Mouse (Mus musculus) heart, adult 2 months (tissue): ENCODE data around the gene Armc2. TPM values are rescaled to one million over a fixed set of nuclear protein-coding genes. Genes with fewer than 3 reads are reported as not detected.
A peak's percentile ranks its signal among the peaks of the same experiment; 100 is the strongest.

Source experiments
- DNase-seq, 2 experiments: peaks; one replicate each; pipeline ENCODE4 v3.0.0; 2021
- H3K27ac ChIP-seq: fragments of 200-600 bp; 2 replicates; pipeline ENCODE4 v1.8.1; 2022
- H3K27me3 ChIP-seq: fragments of 200-500 bp; 2 replicates; pipeline ENCODE4 v1.6.1; 2012; ENCODE audit warnings: mild to moderate bottlenecking, low read length, inconsistent platforms, mixed read lengths; ENCODE audit not compliant: control insufficient read depth, insufficient read depth
- H3K36me3 ChIP-seq: fragments of 200-500 bp; 2 replicates; pipeline ENCODE4 v1.6.1; 2012; ENCODE audit warnings: low read length, inconsistent platforms; ENCODE audit not compliant: control insufficient read depth, insufficient read depth
- H3K4me1 ChIP-seq: fragments of 200-500 bp; 2 replicates; pipeline ENCODE4 v1.6.1; 2011; ENCODE audit warnings: low read length; ENCODE audit not compliant: control insufficient read depth, insufficient read depth
- H3K4me3 ChIP-seq: fragments of 200-600 bp; 2 replicates; pipeline ENCODE4 v1.8.1; 2022
- H3K79me2 ChIP-seq: fragments of 200-500 bp; replicated peaks from 2 replicates; pipeline ENCODE4 v1.6.1; 2012; ENCODE audit warnings: mild to moderate bottlenecking, inconsistent platforms, low read length, moderate library complexity, mixed read lengths; ENCODE audit not compliant: control insufficient read depth, insufficient read depth
- H3K9ac ChIP-seq: fragments of 200-500 bp; 2 replicates; pipeline ENCODE4 v1.6.1; 2012; ENCODE audit warnings: low read depth, mild to moderate bottlenecking, control low read depth, inconsistent platforms, low read length, mixed read lengths
- CTCF ChIP-seq: fragments of 200-600 bp; IDR thresholded peaks from 2 replicates; pipeline ENCODE4 v1.8.1; 2022; ENCODE audit warnings: antibody characterized with exemption, mild to moderate bottlenecking, moderate library complexity
- EP300 ChIP-seq: fragments of 200-500 bp; IDR thresholded peaks from 2 replicates; pipeline ENCODE4 v1.6.1; 2011; ENCODE audit warnings: low read depth, low read length, control low read depth; ENCODE audit not compliant: insufficient read depth
- POLR2A ChIP-seq: fragments of 200-500 bp; IDR thresholded peaks from 2 replicates; pipeline ENCODE4 v1.6.1; 2011; ENCODE audit warnings: mild to moderate bottlenecking, low read depth, low read length, control low read depth; ENCODE audit not compliant: insufficient read depth
- WGBS: fragments of 180-500 bp; shearing (Covaris S2); methylation state at CpG from one replicate; pipeline ENCODE4 v1.1.7; 2018; 5-methylcytosine and 5-hydroxymethylcytosine counted together
- intact Hi-C: fragments of 180-260 bp; cut with DNase I; formaldehyde crosslinking; loops from one replicate; pipeline ENCODE4 v1.15.1; 2025
- polyA plus RNA-seq: library from polyadenylated mRNA; depleted of rRNA; stranded (reverse); fragments of >200 nt; gene quantifications from 2 replicates; pipeline ENCODE4 v1.2.3, GENCODE M21; 2012
- total RNA-seq, 2 experiments: library from RNA; stranded (reverse); gene quantifications; 2 replicates each; pipeline ENCODE4 v1.2.3; 2021

Gene Armc2
- total and polyA plus RNA-seq, 3 experiments, result 6.4 to 22.8 (median 16.7) TPM

- 60% methylated on average over 12 of the region's 12 CpGs for WGBS
- H3K36me3 ChIP-seq, result peaks cover 7% of the 10 kb centered on the region
- TF ChIP-seq POLR2A (peak; percentile 43; the same call in 1 of the 2 replicates), EP300 (0 out of 2 replicates have a peak, but pooled peaks have one; percentile 6), CTCF (no peak)
- peaks cover 21% of the 10 kb centered on the region for H3K4me1 ChIP-seq
- H3K9ac ChIP-seq, result peak overlapping the region; percentile 17
- H3K79me2 ChIP-seq, result no peaks in the 10 kb centered on the region
- H3K4me3 ChIP-seq, result peak overlapping the region; percentile 12; the same call in 1 of the 2 replicates
- peak; percentile 39 to 56 for DNase-seq
- no peaks in the 10 kb centered on the region for H3K27me3 ChIP-seq
- peak overlapping the region; percentile 98 for H3K27ac ChIP-seq
- intact Hi-C loops, result loop anchor here (2.0 kb wide), 2 partner anchors 39 to 101 kb away; no protein-coding TSS in a partner anchor
These were observed 86.3 kb downstream of the Armc2 start for GRCm38 (mm10) chr10:41931962-41932361.

GRCm38 (mm10) chr10:41930966-41931365, 87.3 kb downstream of the Armc2 start:
- DNase-seq, result no peak
- no peak overlapping the region for H3K4me3 ChIP-seq
- H3K9ac ChIP-seq, result no peak overlapping the region
- intact Hi-C loops, result no loop called here
- TF ChIP-seq POLR2A (no peak), CTCF (no peak)
- H3K4me1 ChIP-seq, result peaks cover 13% of the 10 kb centered on the region
- H3K79me2 ChIP-seq, result no peaks in the 10 kb centered on the region
- H3K27me3 ChIP-seq, result no peaks in the 10 kb centered on the region
- peak overlapping the region; percentile 98 for H3K27ac ChIP-seq
- 60% methylated on average over 4 of the region's 4 CpGs for WGBS
- H3K36me3 ChIP-seq, result peaks cover 6% of the 10 kb centered on the region

- no peak for DNase-seq
- Histone ChIP-seq H3K9ac (no peak overlapping the region), H3K27me3 (no peaks in the 10 kb centered on the region), H3K36me3 (no peaks in the 10 kb centered on the region), H3K27ac (no peak overlapping the region), H3K4me3 (no peak overlapping the region), H3K79me2 (no peaks in the 10 kb centered on the region), H3K4me1 (no peaks in the 10 kb centered on the region)
- TF ChIP-seq EP300 (no peak), CTCF (no peak), POLR2A (no peak)
- intact Hi-C loops, result no loop called here
- 79% methylated on average over 14 of the region's 14 CpGs for WGBS
These were observed 91.5 kb downstream of the Armc2 start for GRCm38 (mm10) chr10:41926726-41927125.

GRCm38 (mm10) chr10:41912290-41912994, 105.8 kb downstream of the Armc2 start:
- WGBS, result 92% methylated on average over 8 of the region's 8 CpGs
- intact Hi-C loops, result no loop called here
- no peak overlapping the region for H3K9ac ChIP-seq

GRCm38 (mm10) chr10:41908899-41909298, 109.3 kb downstream of the Armc2 start:
- Histone ChIP-seq H3K4me1 (no peaks in the 10 kb centered on the region), H3K27ac (no peak overlapping the region), H3K36me3 (peaks cover 2% of the 10 kb centered on the region), H3K79me2 (no peaks in the 10 kb centered on the region), H3K9ac (no peak overlapping the region), H3K27me3 (no peaks in the 10 kb centered on the region), H3K4me3 (no peak overlapping the region)
- WGBS, result 80% methylated on average over 6 of the region's 6 CpGs
- DNase-seq, result no peak
- intact Hi-C loops, result loop anchor here (5.0 kb wide), 1 partner anchor 53 kb away; no protein-coding TSS in a partner anchor
- TF ChIP-seq EP300, result peak; percentile 7; the same call in 1 of the 2 replicates
- TF ChIP-seq CTCF, result no peak

More at GRCm38 (mm10) chr10:41912290-41912994, 105.8 kb downstream of the Armc2 start:
- Histone ChIP-seq H3K4me1 (no peaks in the 10 kb centered on the region), H3K4me3 (no peak overlapping the region), H3K27ac (no peak overlapping the region), H3K36me3 (peaks cover 2% of the 10 kb centered on the region; the same call in 1 of the 2 replicates), H3K79me2 (no peaks in the 10 kb centered on the region), H3K27me3 (no peaks in the 10 kb centered on the region)
- no peak for DNase-seq
- TF ChIP-seq EP300 (no peak), POLR2A (no peak), CTCF (no peak)

GRCm38 (mm10) chr10:41907950-41908349, 110.3 kb downstream of the Armc2 start:
- no peak overlapping the region for H3K9ac ChIP-seq
- H3K4me3 ChIP-seq, result no peak overlapping the region
- 59% methylated on average over 4 of the region's 4 CpGs for WGBS
- no peak for TF ChIP-seq EP300
- TF ChIP-seq POLR2A, result no peak
- no peak for TF ChIP-seq CTCF
- intact Hi-C loops, result loop anchor here (5.0 kb wide), 1 partner anchor 54 kb away; no protein-coding TSS in a partner anchor
- DNase-seq, result no peak
- H3K79me2 ChIP-seq, result no peaks in the 10 kb centered on the region
- no peaks in the 10 kb centered on the region for H3K27me3 ChIP-seq
- H3K4me1 ChIP-seq, result no peaks in the 10 kb centered on the region
- no peak overlapping the region for H3K27ac ChIP-seq
- peaks cover 2% of the 10 kb centered on the region for H3K36me3 ChIP-seq
